Mouse (Mus musculus) fibroblast of lung, adult 2 months (primary cell): Measurements from ENCODE around the gene Ehhadh.
A peak's percentile ranks its signal among the peaks of the same experiment; 100 is the strongest.
"Not testable (repeated sequence)": the region's sequence is repeated elsewhere in the genome, so short reads cannot be mapped to it uniquely, and the experiment has no call there.

ENCODE experiments used
- DNase-seq: peaks from one replicate; pipeline ENCODE4 v3.0.0-alpha.2; 2011; ENCODE audit warnings: low read depth

Ehhadh gene

DNA sequence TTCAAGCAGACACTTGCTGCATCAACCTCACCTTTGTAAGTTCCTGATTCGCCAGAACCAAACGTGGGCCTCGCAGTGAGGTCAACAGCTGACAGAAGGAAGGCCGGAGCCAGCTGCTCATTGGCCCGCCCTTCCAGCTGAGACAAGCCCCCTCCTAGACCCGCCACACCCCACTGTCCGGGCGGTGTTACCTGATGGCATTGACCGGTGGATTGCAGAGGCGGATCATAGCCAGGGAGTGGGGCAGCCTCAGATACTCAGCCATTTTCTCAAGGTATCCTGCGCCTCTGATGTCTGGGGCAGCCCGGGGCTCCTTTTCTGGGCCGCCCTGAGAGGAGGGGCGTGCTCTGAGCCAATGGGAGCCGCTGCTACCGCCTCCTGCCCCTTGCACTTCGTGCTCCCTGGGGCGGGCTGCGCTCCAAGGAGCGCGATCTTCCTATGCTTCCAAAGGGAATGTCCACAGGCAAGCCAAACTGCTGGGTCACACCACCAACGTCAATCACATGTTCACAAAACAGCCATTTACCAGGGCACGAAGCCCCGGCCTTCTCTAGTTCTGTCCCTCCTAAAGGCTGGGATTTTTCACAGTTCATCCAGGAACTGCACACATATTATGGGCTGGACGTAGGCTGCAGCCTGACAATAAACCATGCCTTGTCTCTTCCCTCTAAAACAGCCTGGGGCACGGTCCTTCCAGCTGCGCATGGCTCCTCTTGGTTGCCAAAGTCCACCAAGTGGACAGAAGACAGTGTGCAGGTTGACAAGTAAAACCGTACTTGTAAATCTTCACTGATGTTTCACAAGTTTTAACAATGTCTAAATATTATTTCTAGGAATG lies at the start of gene Ehhadh:
Gene Ehhadh, minus strand, starts transcription at position 292 of the 838 bp plus-strand sequence.
- peak; percentile 40 for DNase-seq

DNA sequence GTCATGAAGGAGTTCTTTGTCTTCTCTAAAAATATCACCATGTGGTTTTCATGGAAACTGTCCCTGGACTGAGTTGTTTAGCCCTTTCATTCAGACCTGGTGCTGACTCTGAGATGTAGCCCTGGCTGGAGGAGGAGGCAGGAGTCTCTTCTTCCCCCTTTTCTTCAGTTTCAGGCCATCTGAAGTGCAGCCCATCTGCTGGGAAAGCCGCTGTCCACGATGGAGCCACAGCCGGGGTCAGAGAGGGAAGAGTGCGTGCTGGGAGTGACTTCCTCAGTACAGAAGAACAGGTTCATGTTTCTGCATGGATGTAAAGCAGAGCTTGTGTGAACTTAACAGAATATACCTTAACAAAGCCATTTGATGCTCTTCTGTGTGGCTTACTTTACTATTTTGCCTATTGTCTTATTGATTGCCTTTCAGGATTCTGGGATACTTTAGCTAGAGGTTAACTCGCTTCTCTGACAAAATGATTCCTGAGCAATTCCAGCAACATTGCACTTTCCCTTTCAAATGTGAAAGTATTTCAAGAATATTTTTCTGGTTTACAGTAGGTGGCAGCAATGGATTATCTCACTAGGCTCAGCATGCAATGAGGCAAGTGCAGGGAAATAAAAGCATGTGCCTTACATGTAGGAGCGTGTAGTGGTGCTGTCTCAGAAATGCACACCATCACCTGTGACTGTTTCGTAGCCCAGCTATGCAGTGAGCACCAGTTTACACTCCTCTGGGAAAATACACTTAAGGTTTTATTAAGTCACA lies 48.9 kb upstream of the Ehhadh start:
- DNase-seq = no peak

DNA sequence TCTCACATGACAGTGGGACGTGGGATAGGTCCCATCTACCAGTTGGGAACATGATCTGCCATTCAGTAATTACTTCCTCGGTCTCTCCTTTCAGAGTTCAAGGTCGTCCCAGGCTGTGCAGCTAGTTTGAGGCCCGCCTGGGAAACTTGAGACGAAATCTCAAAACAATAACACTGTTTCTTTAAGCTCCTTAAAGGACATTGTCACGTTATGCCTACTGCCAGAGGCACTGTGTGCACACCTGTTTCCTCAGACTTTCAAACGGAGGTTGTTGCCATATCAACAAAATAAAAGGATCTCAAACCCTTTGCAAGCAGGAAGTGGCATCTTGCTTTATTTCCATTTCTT lies 48.0 kb upstream of the Ehhadh start:
- DNase-seq = no peak

DNA sequence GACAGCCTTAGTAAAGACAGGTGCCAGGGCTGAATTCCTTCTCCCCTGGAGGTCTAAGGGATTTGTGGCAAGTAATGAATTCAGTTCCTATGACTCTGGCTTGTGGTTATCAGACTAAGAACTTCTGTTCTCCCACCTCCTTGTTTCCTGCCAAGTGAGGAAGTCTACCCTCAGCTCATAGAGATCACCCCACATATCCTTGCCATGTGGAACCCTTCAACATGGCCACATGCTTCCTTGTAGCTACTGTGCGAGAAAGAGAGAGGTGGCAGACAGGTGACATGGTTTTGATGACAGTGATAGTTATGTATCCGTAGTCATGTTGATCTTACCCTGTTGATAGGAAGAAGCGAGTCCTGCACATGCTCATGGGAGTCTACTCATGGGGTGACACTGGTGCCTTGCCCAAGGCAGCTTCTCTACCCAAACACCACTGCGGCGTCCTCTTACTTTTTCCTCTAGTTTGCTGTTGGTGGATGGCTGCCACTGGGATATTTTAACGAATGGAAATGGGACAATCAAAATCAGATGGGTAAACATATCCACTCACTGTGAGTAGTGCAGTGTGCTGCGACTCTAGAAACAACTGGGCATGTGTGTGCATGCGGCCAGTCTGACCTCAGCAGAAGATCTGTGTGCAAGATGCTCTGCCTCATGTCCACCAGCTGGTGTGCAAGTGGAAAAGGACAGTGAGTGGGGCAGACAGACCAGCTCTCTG lies 47.4 kb upstream of the Ehhadh start:
- DNase-seq = no peak

DNA sequence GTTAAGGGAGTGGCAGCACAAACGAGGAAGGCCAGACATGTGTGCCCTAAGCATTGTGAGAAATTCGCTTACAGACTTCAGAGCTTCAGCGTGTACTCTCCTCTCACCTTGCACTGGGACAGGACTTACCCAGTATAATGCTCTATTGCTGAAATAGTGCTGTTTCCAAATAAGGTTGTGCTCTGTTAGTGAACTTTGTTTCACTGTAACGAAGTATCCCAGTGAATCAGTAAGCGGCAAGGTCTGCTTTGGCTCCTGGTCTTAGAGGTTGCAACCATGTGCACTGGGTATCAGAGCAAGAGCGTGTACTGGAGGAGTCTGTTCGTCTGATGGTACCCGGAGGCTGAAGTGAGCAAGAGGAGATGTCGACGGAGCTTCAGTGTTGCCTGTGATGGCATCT lies 46.4 kb upstream of the Ehhadh start:
- no peak for DNase-seq

DNA sequence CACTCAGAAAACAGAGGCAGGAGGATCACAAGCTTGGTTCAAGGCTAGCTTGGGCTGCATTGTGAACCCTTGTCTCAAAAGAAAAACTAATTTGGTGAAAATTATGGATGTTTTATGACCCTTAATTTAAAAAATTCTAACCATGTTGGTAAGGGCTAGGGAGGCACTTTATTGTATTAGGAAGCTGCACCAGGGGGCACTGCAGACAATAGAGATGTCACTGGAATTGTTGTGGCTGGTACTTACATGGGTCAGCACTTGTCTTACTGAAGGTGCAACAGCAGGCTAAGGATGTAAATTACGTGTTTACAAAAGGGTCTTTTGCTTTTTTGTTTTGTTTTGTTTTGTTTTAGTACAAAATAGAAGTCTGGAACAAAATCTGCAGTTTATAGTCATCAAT lies 45.9 kb upstream of the Ehhadh start:
- no peak for DNase-seq

DNA sequence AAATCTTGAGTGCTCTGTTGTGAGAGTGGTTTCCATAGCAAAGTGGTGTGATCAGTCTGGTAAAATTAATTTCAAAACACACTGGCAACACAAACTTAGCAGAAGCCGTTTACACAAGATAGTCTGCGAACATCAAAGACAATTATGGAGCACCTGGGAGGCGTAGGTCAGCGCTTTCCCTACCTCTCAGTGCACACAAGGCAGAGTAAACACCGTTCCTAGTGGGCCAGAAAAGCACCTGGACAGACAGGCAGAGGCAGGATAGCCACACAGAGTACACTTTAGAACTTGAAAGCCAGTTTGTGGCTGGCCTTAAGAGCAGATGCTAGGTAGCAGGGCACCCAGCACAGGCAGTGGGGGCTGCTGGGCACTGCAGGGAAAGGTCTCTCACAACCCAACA lies 44.2 kb upstream of the Ehhadh start:
- DNase-seq = no peak

DNA sequence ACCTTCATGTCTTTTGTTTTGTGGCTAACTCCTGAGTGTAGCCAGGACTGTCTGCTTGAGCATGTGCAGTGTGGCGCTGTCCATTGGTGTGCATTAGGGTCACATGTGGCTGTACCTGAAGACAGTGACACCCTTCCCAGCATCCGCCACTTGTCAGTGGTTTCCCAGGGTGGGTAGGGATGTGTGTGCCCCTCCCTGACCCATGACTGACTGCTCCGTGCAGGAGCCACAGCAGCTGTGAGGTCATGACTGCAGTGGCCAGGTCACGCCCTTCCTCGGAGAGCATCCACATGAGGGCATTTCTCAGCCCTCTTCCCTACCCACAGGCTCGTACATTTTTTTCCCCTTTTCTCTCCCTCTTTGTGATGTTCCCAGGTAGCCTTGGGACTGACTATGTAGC lies 43.2 kb upstream of the Ehhadh start:
- no peak for DNase-seq

DNA sequence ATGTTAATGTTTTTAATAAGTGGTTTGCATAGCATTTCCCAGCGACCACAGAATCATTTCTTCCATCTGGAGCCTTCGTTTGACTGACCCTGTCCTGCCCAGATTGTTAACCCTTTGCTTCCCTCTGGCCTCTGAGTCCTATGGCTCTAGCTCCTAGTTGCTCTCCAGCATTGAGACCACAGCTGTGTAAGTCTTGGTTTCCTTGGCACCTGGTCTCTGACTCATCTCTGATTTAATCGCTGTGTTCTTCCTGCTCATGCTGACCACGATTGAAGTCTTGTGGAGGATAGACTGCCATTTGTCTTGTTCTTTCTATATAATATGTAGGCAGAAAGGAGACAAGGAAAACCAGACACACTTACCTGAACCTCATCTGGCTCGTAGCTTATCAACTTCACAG lies 42.1 kb upstream of the Ehhadh start:
- no peak for DNase-seq

DNA sequence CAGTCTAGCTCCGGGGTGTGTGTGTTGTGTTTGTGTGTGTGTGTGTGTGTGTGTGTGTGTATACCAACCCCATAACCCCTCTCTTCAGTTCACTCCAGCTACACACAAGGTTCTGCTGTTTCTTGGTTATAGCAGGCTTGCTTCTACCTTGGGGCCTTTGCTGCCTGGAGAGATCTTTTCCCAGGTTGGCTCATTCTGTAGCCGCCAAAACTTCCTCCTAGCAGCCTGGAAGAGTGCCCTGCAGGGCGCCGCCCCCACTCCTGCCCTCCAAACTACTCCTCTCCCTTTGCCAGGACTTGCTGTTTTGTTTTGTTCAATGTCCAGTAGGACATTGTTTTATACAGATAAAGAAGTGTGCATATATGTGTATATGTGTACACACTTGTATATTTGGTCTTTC lies 40.0 kb upstream of the Ehhadh start:
- DNase-seq = no peak

DNA sequence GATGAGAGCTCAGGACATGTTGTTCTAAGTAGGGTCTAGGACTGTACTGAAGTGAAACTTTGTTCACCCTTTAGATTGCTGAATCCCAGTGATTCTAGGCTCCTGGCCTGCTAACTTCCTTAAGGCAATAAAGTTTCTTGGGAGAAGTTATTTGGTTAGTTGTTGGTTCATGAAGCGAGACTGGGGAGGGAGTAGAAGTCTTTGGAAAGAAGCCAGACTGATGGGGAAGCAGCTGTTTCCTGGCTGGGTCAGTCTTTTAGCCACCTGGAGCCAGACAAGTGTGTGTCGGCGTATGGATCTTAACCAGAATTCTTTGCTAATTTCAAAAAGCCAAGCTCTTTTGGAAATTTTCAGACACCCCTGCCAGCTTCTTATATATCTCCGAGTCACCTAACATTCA lies 39.5 kb upstream of the Ehhadh start:
- no peak for DNase-seq

DNA sequence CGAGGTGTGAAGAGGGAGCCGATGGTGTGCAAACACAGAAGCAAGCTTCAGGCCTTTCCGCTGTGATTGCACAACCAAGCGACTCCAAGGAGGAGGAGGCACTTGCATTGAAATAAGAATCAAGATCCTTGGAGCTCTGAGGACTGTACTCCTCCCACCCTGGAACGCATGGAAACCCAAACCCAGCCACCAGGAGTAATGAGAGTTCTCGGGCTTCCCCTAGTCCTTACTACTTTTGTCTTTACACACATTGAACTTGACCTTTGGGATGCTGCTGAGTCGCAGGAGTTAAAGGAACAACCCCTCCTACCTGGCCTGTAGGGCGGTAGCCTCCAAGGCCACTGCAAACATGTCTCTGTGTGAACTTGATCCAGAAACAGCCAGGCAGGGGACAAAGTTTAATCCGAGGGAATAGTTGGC lies 38.0 kb upstream of the Ehhadh start:
- DNase-seq = no peak

DNA sequence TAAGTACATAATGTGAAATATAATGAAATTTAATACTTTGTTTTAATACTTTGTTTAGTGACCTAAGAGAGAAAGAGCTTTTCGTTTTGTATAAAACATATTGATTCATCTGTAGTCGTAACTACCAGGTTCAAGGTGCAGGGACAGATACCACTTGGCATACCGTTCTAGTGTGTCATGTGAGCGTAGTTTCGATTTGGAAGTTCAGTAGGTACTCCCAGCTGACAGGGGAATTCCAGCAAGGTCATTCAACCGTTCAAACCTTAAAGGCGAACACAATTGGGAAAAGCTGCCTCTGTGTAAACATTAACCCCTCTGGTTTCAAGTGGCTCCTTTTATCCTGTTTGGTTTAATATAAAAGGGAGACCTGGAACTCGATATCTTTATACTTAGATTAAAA lies 31.0 kb upstream of the Ehhadh start:
- no peak for DNase-seq

DNA sequence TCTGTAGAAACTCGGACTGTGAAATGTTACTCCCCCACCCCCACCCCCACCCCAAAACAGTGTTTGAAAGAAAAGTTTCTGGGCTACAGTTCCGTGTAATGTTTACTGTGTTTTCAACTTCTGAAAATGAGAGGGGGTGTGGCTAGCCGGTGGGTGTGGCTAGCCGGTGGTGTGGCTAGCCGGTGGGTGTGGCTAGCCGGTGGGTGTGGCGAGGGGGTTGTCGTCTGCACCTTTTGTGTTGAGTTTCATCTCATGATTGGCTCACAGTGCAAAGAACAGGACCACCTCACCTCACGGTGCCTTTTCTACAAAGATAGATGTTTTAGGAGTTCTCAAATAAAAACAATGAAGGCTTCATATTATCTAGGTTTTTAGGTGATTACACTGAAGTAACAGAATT lies 30.5 kb upstream of the Ehhadh start:
- no peak for DNase-seq

DNA sequence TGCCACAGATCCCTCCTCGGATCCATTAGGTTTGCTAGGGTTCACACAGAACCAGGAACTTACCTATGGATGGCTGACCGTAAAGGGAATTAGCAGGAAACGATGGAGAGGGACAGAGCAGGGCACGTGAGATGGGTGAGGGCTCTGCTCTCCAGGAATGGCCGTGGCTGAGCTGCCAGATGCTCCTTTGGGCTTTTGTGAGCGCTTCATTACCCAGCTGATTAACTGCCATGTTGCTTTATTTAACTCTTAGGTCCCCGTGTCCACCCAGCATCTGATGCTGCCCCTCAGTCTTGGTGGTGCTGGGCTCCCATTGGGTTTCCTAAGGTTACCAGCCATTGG lies 28.0 kb upstream of the Ehhadh start:
- no peak for DNase-seq

DNA sequence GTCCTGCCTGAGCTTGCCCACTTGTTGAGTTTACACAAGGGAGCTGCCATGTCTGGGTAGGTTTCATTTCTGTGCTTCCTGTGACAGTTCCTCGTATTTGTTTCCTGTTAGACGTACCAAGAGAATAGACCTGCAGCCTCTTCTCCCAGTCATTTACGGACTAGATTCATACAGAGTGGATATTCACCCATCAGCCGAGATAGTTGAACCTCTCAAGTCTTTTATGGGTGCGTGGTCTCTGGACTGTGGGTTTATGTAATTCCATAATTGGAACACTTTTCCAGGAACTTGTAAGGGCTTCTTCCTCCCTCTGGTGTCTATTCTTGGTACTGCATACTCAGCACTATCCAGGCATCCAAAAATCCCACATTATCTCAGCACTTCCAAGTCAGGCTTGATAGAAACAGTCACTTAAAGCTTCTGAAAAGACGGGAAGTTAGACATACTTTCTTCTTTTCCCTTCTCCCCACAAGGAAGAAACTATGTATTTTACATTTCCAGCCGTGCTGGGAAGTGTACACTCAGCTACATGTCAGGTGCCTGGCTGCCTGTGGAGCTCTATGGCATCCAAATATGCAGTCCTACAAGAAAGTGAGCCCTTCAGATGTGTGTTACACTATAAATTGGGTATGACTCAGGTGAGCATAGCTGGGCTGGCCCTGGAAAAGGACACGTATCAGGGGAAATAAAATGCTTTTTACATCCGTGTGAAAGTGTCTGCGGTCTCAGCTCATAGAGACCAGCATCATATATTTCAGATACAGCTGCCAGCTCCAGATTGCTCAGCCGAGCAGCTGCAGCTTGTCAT lies 27.5 kb upstream of the Ehhadh start:
- DNase-seq = peak; percentile 61

DNA sequence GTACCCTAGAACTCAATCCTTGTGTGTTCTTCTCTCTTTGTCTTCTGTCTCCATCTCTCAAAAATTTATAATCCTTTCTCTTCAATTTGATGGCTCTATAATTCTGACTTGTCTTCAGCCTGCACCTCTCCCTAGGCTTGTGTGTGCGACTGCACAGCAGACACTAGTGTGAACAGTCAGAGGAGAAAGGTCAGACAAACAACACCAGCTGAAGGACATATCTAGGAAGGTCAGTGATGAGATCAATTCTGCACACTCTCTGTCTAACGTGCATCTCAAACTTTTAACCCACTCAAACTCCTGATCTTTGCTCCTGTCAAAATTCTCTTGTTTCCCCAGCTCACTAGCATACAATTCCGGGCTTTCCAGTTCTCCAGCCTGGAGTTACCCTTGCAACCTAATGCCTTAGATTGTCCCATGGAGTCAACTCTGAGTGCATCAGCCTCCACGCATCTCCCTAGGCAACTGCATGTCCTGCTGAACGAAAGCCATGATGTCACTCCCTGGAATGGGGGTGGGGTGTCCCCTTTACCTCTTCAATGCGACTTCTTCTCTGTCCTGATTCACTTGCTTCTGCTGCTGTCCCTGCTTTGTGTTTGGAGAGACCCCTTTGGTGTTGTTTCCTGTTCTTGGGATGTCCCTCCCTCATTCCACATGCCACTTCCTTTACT lies 25.7 kb upstream of the Ehhadh start:
- DNase-seq = no peak

DNA sequence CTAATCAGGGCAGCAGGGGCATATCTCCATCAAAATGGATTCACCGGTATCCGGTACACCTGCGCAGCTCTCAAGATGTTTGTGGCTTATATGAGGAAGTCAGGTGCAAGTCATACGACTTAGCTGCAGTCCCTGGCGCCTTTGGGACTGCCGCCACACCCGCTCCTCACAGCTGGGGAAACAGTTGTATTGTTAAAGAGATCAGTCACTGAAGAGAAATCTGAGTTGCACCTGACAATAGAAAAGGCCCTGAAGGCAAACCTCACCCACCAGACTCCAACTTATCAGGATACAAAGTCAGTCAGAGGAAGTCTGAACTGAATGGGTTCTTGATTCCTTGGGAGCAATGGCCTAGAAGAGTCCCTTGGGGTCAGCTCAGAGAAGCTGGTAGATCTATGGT lies 20.2 kb upstream of the Ehhadh start:
- not testable (repeated sequence) for DNase-seq

DNA sequence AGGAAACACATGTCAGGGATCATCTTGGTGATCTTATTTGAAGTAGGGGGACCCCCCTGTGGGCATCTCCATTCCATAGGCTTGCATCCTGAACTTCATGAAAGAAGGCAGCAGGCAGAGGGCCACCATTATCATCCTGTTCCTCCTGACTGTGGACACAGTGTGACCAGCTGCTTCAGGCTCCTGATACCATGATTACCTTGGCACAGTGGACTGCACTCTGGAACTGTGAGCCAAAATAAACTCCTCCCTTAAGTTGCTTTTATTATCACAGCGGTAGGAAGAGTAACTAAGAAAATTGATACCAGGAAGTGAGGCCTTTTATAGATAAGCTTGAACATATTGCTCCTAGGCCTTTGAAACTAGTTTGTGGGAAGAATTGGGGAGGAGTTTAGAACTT lies 19.3 kb upstream of the Ehhadh start:
- no peak for DNase-seq

DNA sequence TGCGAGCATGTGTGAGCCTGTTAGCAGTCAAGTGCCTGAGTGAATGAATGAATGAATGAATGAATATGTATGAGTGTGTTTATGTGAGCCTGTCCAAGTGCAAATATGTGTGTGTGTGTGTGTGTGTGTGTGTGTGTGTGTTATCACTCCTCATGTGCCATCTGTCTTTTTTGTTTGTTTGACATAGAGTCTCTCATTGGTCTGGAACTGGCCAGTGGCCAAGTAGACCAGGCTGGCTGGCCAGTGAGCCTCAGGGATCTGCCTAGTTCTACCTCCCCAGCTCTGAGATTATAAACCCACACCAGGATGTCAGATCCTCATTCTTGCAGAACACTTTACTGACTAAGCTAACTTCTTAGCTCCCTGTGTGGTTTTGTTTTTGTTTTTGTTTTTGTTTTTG lies 16.7 kb upstream of the Ehhadh start:
- DNase-seq = no peak

DNA sequence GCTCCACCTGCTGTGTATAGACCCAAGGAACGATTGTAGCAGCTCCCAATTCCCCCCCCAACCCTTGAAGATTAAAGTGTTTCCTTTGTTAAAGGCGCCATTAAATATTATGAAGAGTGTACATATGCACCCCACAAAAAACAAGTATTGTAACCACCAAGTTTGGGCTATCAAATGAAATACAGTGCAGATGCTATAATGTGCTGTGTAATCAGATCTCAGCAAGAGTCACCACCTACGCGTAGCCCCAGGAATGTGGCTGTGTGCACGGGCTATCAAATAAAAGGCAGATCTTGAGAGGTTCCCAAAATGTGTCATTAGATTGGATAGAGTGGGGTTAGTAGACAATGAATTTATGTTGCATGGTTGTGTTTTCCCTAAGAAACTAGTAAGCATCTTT lies 7.5 kb upstream of the Ehhadh start:
- no peak for DNase-seq

DNA sequence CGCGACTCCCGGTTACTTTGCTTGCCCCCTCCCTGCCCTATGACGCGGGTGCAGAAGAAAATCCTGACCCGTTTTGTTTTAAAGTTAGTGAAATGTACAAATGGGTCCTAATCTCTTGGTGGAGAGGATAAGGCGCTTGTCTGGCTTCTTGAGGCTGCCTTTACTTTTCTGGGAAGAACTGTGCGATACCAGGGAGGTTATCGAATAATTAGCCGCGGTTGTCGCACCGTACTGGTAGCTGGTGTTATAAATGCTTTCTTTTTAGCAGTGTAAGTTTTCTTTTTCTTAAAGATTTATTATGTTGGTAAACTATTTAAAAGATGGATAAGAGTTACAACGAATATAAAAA lies 7.1 kb upstream of the Ehhadh start:
- DNase-seq = no peak
